Mouse (Mus musculus) regulatory T cell (primary cell): ENCODE results near the gene Shroom3.

Experiments used
- in situ Hi-C: fragments of 300-600 bp; cut with MboI, MseI; formaldehyde crosslinking; loops from one replicate; pipeline ENCODE4 v1.15.1; 2025; ENCODE audit warnings: high pct_unique_total_duplicates

The Shroom3 gene

GRCm38 (mm10) chr5:92927667-92928066 lies 244.4 kb downstream of the Shroom3 start:
- in situ Hi-C loops, result no loop called here

- in situ Hi-C loops, result no loop called here
Observed at GRCm38 (mm10) chr5:92930557-92930956, 247.3 kb downstream of the Shroom3 start.

GRCm38 (mm10) chr5:92931298-92931697 lies 248.1 kb downstream of the Shroom3 start:
- in situ Hi-C loops, result no loop called here

- in situ Hi-C loops, result no loop called here
Observed at GRCm38 (mm10) chr5:92933010-92933409, 249.8 kb downstream of the Shroom3 start.

- in situ Hi-C loops, result no loop called here
Observed at GRCm38 (mm10) chr5:92933599-92934217, 250.5 kb downstream of the Shroom3 start.

GRCm38 (mm10) chr5:92934269-92934939 lies 251.2 kb downstream of the Shroom3 start:
- in situ Hi-C loops, result no loop called here

- in situ Hi-C loops, result no loop called here
Observed at GRCm38 (mm10) chr5:92935883-92936282, 252.6 kb downstream of the Shroom3 start.

- in situ Hi-C loops, result no loop called here
Observed at GRCm38 (mm10) chr5:92937701-92938100, 254.5 kb downstream of the Shroom3 start.

GRCm38 (mm10) chr5:92939246-92939995 lies 256.2 kb downstream of the Shroom3 start:
- in situ Hi-C loops, result no loop called here

GRCm38 (mm10) chr5:92942166-92942565 lies 258.9 kb downstream of the Shroom3 start:
- in situ Hi-C loops, result no loop called here

- in situ Hi-C loops, result no loop called here
Observed at GRCm38 (mm10) chr5:92942577-92942976, 259.3 kb downstream of the Shroom3 start.

- in situ Hi-C loops, result no loop called here
Observed at GRCm38 (mm10) chr5:92944867-92945266, 261.6 kb downstream of the Shroom3 start.

- in situ Hi-C loops, result no loop called here
Observed at GRCm38 (mm10) chr5:92948972-92949745, 265.9 kb downstream of the Shroom3 start.

- in situ Hi-C loops, result no loop called here
Observed at GRCm38 (mm10) chr5:92950583-92950982, 267.3 kb downstream of the Shroom3 start.

- in situ Hi-C loops, result no loop called here
Observed at GRCm38 (mm10) chr5:92951079-92951478, 267.8 kb downstream of the Shroom3 start.

GRCm38 (mm10) chr5:92953865-92954264 lies 270.6 kb downstream of the Shroom3 start:
- in situ Hi-C loops, result no loop called here

GRCm38 (mm10) chr5:92954323-92954722 lies 271.1 kb downstream of the Shroom3 start:
- in situ Hi-C loops, result no loop called here

GRCm38 (mm10) chr5:92954827-92955475 lies 271.7 kb downstream of the Shroom3 start:
- in situ Hi-C loops, result no loop called here

- in situ Hi-C loops, result no loop called here
Observed at GRCm38 (mm10) chr5:92959287-92959686, 276.1 kb downstream of the Shroom3 start.

- in situ Hi-C loops, result no loop called here
Observed at GRCm38 (mm10) chr5:92959708-92960107, 276.5 kb downstream of the Shroom3 start.

GRCm38 (mm10) chr5:92961353-92961752 lies 278.1 kb downstream of the Shroom3 start:
- in situ Hi-C loops, result no loop called here
